Mouse (Mus musculus) CD4-positive, CD25-positive, alpha-beta regulatory T cell, adult 2 months (primary cell): ENCODE results near the gene Bsn.

Source experiments
- DNase-seq: peaks from one replicate; pipeline ENCODE4 v3.0.0-alpha.2; 2012; ENCODE audit warnings: low read depth, low spot score

Bsn gene

DNA sequence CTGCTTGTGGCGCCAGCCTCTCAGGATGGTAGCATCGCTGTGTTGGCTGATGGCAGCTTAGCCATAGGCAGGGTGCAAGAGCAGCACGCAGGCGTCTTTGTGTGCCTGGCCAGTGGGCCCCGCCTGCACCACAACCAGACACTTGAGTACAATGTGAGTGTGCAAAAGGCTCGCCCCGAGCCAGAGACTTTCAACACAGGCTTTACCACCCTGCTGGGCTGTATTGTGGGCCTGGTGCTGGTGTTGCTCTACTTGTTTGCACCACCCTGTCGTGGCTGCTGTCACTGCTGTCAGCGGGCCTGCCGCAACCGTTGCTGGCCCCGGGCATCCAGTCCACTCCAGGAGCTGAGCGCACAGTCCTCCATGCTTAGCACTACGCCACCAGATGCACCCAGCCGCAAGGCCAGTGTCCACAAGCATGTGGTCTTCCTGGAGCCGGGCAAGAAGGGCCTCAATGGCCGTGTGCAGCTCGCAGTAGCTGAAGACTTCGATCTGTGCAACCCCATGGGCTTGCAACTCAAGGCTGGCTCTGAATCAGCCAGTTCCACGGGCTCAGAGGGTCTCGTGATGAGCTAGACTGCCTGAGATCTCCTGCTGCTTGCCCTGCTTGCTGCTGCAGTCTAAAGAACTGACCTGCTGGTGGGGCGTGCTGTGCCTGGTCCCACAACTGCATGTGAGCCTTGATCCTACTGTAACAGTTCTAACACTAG is 135.7 kb downstream of the Bsn start:
- no peak for DNase-seq

DNA sequence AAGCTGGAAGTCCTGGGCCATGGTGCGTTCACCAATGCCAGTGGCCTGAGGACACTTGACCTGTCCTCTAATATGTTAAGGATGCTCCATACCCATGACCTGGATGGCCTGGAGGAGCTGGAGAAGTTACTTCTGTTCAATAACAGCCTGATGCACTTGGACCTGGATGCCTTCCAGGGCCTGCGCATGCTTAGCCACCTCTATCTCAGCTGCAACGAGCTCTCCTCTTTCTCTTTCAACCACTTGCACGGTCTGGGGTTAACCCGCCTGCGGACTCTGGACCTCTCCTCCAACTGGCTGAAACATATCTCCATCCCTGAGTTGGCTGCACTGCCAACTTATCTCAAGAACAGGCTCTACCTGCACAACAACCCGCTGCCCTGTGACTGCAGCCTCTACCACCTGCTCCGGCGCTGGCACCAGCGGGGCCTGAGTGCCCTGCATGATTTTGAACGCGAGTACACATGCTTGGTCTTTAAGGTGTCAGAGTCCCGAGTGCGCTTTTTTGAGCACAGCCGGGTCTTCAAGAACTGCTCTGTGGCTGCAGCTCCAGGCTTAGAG is 136.4 kb downstream of the Bsn start:
- DNase-seq, result no peak

DNA sequence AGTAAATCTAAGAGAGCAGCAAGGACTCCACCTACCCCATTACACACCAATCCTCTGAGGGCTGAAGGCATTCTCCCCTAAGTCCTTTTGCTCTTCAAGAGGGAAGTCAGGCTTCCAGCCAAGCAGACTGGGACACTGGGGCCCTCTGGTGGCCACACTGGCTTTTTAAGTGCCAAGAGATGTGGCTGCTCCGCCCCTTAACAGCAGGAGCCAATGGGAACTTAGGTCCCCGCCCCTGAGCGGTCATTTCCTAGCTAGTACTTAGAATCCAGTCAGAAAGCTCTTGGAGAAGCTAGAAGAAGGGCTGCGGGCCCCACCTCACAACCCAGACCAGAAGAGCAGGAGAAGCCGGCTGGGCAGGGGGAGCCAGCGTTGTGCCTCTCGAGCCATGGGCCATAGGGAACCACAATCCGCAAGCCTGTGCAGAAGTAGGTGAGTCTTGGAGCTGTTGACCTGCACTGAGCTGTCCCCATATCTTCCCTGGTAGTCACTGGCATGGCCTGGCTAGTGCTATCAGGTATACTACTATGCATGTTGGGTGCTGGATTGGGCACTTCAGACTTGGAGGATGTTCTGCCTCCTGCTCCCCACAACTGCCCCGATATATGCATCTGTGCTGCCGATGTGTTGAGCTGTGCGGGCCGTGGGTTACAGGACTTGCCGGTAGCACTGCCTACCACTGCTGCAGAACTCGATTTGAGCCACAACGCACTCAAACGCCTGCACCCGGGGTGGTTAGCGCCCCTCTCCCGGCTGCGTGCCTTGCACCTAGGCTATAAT is 137.1 kb downstream of the Bsn start, which contains the start of gene Amigo3:
Gene Amigo3 (plus strand): TSS at position 275 of the 780 bp plus-strand sequence.
- peak; percentile 96 for DNase-seq

DNA sequence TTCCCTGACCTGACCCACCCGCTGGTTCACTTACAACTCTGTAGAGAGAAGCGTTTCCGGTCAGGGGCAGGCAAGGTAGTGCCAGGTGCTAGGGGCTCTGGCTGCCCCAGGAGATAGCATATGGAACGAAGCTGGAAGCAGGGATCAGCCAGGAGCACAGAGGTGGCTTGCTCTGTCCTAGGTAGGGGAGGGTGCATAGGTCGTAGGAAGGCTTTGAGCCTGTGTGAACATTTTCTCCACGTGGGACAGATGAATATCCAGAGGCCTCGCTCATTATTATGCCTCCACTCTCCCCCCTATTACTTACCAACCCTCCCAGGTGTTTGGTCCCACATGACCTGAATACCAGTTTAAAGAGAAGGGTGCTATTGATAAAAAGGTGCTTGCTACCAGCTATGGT is 137.8 kb downstream of the Bsn start:
- DNase-seq, result no peak

GRCm38 (mm10) chr9:108051931-108052220 is 138.3 kb downstream of the Bsn start:
- DNase-seq, result no peak

DNA sequence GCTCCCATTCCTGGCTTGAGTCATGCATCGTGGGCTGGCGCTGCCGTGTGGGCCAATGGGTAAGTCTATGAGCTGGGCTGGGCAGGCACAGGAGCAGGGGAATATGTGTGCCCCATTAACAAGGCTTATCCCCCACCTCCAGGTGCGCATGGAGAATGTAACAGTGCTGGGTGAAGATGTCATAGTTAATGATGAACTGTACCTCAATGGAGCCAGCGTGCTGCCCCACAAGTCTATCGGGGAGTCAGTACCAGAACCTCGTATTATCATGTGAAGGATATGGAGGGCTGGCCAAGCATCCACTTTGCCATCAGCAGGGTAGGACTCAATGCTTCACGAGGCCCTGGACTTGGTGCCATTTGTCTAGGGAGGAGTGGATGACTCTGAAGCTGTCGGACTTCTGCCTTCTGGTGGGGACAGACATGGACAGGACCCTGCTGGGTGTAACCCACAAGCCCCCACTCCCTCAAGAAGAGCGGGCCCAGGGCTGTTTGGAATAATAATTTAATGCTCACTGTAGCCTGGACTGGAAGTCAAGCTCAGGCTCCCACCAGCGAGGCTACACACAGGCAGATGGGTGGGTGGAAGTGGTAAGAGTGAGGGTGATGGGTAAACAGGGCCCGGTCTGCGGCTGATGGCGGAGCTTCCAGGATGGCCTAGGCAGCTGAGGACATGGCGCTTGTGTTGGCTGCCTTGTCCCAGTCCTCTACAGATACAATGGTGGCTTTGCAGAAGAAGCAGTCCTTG is 138.8 kb downstream of the Bsn start:
- no peak for DNase-seq

DNA sequence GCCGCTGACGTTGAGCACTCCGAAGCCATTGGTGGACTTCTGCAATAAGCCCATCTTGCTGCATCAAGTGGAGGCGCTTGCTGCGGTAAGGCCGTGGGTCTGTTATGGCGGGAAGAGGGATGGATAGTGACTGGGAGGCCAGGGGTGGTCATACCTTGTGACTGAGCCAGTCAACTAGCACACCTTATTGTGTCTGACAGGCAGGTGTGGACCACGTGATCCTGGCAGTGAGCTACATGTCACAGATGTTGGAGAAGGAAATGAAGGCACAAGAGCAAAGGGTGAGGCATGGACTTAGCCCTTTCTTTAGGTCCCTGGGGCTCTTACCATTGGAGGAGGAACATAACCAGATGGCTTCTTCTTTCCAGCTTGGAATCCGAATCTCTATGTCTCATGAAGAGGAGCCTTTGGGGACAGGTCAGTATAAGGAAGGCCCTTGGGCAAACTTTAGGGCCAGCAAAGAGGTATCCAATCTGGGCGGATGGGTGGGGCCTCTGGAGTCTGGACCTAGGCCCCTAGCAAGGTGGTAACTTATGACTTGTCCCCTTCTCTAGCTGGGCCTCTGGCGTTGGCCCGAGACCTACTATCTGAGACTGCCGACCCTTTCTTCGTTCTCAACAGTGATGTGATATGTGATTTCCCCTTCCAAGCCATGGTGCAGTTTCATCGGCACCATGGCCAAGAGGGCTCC is 140.5 kb downstream of the Bsn start:
- peak; percentile 68 for DNase-seq

- peak; percentile 98 for DNase-seq
These were observed 141.1 kb downstream of the Bsn start, which contains the start of gene Gmppb for GRCm38 (mm10) chr9:108049016-108049455. Gmppb (plus strand) TSS chr9:108049242.

GRCm38 (mm10) chr9:108048566-108048955 is 141.6 kb downstream of the Bsn start:
- no peak for DNase-seq

- no peak for DNase-seq
These were observed 142.3 kb downstream of the Bsn start for GRCm38 (mm10) chr9:108047601-108048565.

DNA sequence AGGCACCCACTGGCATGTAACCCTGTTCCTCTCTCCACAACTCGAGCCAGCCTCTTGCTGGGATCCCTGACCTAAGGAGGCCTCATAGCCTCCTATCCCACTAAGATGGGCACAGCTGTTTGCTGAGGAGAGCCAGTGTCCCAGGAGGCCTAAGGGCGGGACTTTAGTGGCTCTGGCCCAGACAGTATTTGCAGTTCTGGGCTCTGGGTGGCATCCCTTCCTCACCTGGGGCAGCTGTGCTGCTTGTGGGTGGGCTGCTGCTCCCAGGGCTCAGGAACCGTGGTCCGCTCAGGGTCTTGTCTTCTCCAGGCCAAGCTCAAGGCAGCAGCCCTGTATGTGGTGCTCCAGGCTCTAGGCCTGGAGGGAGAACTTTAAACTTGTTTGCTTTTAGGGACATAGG is 143.6 kb downstream of the Bsn start:
- DNase-seq, result no peak
